Mouse (Mus musculus) neural tube, embryonic 13.5 days (tissue): ENCODE data around the gene Dnaja2. TPM values are rescaled to one million over a fixed set of nuclear protein-coding genes. Genes with fewer than 3 reads are reported as not detected.

Experiments
- ATAC-seq: fragments of 200-750 bp; cut with Nextera tagmentation; 2 replicates; pipeline ENCODE4 v1.8.0; 2017; ENCODE audit warnings: low read depth, mild to moderate bottlenecking, moderate TSS enrichment, moderate library complexity
- H3K27ac ChIP-seq: fragments of 300-500 bp; sonication (generic); replicated peaks from 2 replicates; pipeline ENCODE4 v1.5.1; 2015; ENCODE audit warnings: moderate library complexity, mild to moderate bottlenecking, inconsistent platforms
- H3K27me3 ChIP-seq: fragments of 300-500 bp; sonication (generic); 2 replicates; pipeline ENCODE4 v1.6.1; 2015; ENCODE audit warnings: mild to moderate bottlenecking, inconsistent platforms
- H3K36me3 ChIP-seq: fragments of 300-500 bp; sonication (generic); 2 replicates; pipeline ENCODE4 v1.6.1; 2015; ENCODE audit warnings: mild to moderate bottlenecking, inconsistent platforms
- H3K4me1 ChIP-seq: fragments of 300-500 bp; sonication (generic); replicated peaks from 2 replicates; pipeline ENCODE4 v1.6.1; 2015; ENCODE audit warnings: inconsistent platforms
- H3K4me2 ChIP-seq: fragments of 300-500 bp; sonication (generic); 2 replicates; pipeline ENCODE4 v1.6.1; 2015; ENCODE audit warnings: inconsistent platforms, mild to moderate bottlenecking, moderate library complexity
- H3K4me3 ChIP-seq: fragments of 300-500 bp; sonication (generic); 2 replicates; pipeline ENCODE4 v1.5.1; 2015; ENCODE audit warnings: mild to moderate bottlenecking, inconsistent platforms
- H3K9ac ChIP-seq: fragments of 300-500 bp; sonication (generic); 2 replicates; pipeline ENCODE4 v1.6.1; 2015; ENCODE audit warnings: moderate library complexity, mild to moderate bottlenecking, inconsistent platforms
- H3K9me3 ChIP-seq: fragments of 300-500 bp; sonication (generic); 2 replicates; pipeline ENCODE4 v1.6.1; 2016; ENCODE audit warnings: inconsistent platforms
- WGBS: fragments of 180-500 bp; shearing (Covaris S2); methylation state at CpG from one replicate; pipeline ENCODE4 v1.1.7; 2015; 5-methylcytosine and 5-hydroxymethylcytosine counted together
- polyA plus RNA-seq: library from polyadenylated mRNA; unstranded; fragments of >200 nt; fragmentation: Nextera tagmentation; extraction: Ambion mirVana; gene quantifications from 2 replicates; pipeline ENCODE4 v1.2.1, GENCODE M21; 2015

Gene Dnaja2
- polyA plus RNA-seq, 1 experiment from 2014 or later: 190 TPM

DNA sequence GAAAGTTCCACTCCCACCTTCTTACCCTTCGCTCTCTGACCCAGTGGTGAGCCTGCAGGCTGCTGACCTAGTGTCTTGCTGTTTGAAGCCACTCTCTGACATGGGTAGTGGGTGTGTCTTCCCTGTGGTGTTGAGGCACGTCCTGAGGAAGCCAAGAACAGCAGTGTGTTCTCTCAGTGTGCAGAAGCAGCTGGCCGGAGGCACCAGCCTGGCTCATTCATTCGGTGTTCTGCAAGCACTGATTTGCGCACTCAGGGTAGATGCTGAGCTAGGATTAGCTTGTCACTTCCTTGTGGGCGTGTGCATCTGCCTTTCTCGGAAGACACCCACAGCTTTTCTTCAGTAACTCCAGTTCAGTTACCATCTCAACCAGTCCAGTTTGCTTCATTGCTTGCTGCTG lies 39.8 kb downstream of the Dnaja2 start:
- H3K9ac ChIP-seq: no peak overlapping the region
- no peak overlapping the region for H3K27ac ChIP-seq
- peaks cover 97% of the 10 kb centered on the region for H3K36me3 ChIP-seq
- no peaks in the 10 kb centered on the region for H3K27me3 ChIP-seq
- H3K9me3 ChIP-seq: no peaks in the 10 kb centered on the region
- WGBS: 75% methylated on average over 7 of the region's 7 CpGs
- no peak overlapping the region for H3K4me3 ChIP-seq
- no peak for ATAC-seq
- 0 out of 2 replicates have a peak, but pooled peaks cover 5% of the 10 kb centered on the region for H3K4me1 ChIP-seq
- H3K4me2 ChIP-seq: no peak overlapping the region

DNA sequence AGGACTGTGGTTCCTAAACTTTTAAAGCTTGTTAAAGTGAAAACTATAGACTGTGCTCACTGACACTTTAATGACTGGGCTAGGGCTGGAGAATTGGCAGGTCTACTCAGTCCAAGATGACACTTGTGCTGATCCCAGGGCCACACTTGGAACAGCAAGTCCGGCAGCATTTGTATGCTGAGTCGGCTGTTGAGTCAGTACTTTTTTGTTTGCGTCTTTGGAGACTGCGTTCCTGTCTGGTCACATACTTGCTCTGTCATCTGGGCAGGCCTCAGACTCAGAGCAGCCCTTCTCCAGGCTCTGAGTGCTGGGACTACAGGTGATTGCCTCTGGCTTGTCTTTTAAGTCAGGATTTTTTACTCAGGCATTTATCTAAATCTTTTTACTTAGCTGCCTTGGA lies 41.9 kb downstream of the Dnaja2 start:
- H3K4me1 ChIP-seq: 0 out of 2 replicates have a peak, but pooled peaks cover 5% of the 10 kb centered on the region
- 80% methylated on average over 4 of the region's 4 CpGs for WGBS

DNA sequence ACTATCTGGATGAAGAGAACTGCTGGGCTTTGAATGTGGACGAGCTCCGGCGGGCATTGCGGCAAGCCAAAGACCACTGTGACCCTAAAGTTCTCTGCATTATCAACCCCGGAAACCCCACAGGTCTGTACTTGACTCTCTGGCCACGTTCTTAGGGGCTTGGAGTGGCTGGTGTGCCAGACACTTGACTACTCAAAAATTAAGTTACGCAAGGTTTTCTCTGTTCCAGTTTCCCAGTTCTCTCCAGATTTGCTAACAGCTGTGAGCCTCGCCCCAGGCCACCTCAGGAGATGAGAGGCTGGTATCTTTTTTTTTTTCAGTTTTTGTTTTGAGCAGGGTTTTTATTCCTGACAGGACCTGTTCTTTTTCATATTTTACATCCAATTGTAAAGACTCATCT lies 42.9 kb downstream of the Dnaja2 start:
- WGBS: 91% methylated on average over 8 of the region's 8 CpGs

More for the DNA sequence above, 41.9 kb downstream of the Dnaja2 start:
- Histone ChIP-seq H3K27ac (peak overlapping the region; percentile 30; the same call in 1 of the 2 replicates), H3K9me3 (no peaks in the 10 kb centered on the region), H3K9ac (no peak overlapping the region), H3K4me3 (no peak overlapping the region), H3K36me3 (peaks cover 99% of the 10 kb centered on the region), H3K4me2 (no peak overlapping the region), H3K27me3 (no peaks in the 10 kb centered on the region)
- no peak for ATAC-seq

DNA sequence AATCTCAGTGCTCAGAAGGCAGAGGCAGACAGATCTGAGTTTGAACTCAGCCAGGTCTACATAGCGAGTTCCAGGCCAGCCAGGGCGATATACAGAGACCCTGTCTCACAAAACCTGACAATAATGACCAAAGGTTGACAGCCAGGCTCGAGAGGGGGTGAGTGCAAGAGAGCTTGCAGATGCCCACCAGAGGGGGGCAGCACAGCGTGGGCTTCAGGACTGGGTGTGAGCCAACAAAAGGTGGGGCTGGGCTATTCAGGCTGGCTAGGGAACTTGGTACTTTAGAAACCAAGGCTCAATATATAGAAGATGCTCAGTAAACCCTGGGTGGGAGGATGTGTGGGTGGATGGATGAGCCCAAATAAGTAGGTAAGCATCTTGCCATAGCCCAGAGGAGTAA lies 46.5 kb downstream of the Dnaja2 start:
- H3K4me1 ChIP-seq: 0 out of 2 replicates have a peak, but pooled peaks cover 4% of the 10 kb centered on the region
- WGBS: 86% methylated on average over 4 of the region's 4 CpGs
- no peaks in the 10 kb centered on the region for H3K9me3 ChIP-seq
- no peak overlapping the region for H3K27ac ChIP-seq
- ATAC-seq: no peak
- no peak overlapping the region for H3K4me2 ChIP-seq
- H3K9ac ChIP-seq: no peak overlapping the region
- no peaks in the 10 kb centered on the region for H3K27me3 ChIP-seq
- no peak overlapping the region for H3K4me3 ChIP-seq
- peaks cover 98% of the 10 kb centered on the region for H3K36me3 ChIP-seq

More for the DNA sequence above, 42.9 kb downstream of the Dnaja2 start:
- no peak overlapping the region for H3K4me2 ChIP-seq
- no peak overlapping the region for H3K9ac ChIP-seq
- ATAC-seq: no peak
- no peak overlapping the region for H3K4me3 ChIP-seq
- 0 out of 2 replicates have a peak, but pooled peaks cover 5% of the 10 kb centered on the region for H3K4me1 ChIP-seq
- H3K36me3 ChIP-seq: peaks cover 98% of the 10 kb centered on the region
- H3K27me3 ChIP-seq: no peaks in the 10 kb centered on the region
- H3K27ac ChIP-seq: peak overlapping the region; percentile 20; the same call in 1 of the 2 replicates
- no peaks in the 10 kb centered on the region for H3K9me3 ChIP-seq

DNA sequence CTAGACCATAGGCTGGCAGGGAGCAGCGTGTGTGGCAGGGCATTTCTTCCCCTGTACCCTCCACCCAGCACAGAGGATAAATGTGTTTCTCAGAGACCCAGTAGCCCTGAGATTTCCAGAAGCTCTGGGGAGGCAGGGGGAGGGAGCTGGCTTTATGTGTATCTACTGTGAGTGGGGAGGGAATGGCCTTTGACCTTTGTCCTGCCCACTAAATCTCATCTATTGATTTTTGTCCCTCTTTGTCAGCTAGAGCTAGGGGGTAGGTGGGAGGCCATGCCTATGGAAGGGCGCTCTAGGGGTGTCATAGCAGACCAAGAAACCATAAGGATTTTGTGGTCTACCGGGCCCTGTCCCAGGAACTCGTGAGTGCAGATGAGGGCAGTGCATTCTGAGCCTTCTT lies 48.5 kb downstream of the Dnaja2 start:
- Histone ChIP-seq H3K9me3 (no peaks in the 10 kb centered on the region), H3K27me3 (no peaks in the 10 kb centered on the region), H3K4me1 (peaks cover 12% of the 10 kb centered on the region), H3K4me3 (no peak overlapping the region), H3K27ac (no peak overlapping the region), H3K9ac (no peak overlapping the region), H3K4me2 (no peak overlapping the region), H3K36me3 (peaks cover 88% of the 10 kb centered on the region)
- no peak for ATAC-seq
- WGBS: 74% methylated on average over 4 of the region's 4 CpGs

DNA sequence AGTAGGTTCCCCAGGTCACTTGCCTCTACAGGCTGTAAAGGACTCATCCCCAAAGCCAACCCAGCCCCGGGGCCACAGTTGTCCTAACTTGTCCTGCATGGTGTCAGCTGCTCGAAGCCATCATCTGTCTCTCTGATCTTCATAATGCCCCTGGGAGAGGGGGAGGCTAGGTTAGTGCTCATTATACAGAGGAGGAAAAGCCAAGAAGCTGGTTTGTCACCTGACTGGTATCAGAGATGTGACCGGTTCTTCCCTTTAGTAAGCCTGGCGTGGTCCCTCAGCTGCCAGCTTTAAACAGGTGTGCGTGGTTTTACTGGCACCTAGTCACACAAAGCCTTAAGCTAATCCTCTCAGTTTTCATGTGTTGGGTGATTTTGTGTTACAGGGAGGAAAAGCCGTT lies 50.4 kb downstream of the Dnaja2 start:
- no peak for ATAC-seq
- Histone ChIP-seq H3K4me2 (no peak overlapping the region), H3K4me3 (no peak overlapping the region), H3K27ac (no peak overlapping the region), H3K36me3 (peaks cover 68% of the 10 kb centered on the region), H3K4me1 (peaks cover 30% of the 10 kb centered on the region), H3K27me3 (no peaks in the 10 kb centered on the region), H3K9me3 (no peaks in the 10 kb centered on the region), H3K9ac (no peak overlapping the region)
- WGBS: 93% methylated on average over 6 of the region's 6 CpGs

DNA sequence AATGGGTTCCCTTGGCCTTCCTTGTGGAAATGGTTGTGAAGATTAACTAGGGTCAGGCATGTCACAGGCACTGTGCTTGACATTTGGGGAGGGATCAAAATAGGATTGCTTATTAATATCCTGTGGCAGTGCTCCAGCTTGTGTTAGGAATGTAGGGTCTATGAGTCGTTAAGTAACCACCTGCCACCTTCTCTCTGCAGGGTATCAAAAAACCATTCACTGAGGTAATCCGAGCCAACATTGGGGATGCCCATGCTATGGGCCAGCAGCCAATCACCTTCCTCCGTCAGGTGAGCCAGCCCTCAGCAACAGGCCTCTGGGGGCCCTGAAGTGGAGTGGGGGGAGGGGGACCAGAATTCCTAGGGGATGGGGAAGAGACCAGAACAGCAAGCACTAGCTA lies 52.1 kb downstream of the Dnaja2 start:
- Histone ChIP-seq H3K9me3 (no peaks in the 10 kb centered on the region), H3K9ac (no peak overlapping the region), H3K4me2 (no peak overlapping the region), H3K4me1 (peaks cover 41% of the 10 kb centered on the region), H3K4me3 (no peak overlapping the region), H3K27me3 (no peaks in the 10 kb centered on the region), H3K36me3 (peaks cover 52% of the 10 kb centered on the region), H3K27ac (no peak overlapping the region)
- WGBS: 69% methylated on average over 3 of the region's 3 CpGs
- ATAC-seq: no peak

DNA sequence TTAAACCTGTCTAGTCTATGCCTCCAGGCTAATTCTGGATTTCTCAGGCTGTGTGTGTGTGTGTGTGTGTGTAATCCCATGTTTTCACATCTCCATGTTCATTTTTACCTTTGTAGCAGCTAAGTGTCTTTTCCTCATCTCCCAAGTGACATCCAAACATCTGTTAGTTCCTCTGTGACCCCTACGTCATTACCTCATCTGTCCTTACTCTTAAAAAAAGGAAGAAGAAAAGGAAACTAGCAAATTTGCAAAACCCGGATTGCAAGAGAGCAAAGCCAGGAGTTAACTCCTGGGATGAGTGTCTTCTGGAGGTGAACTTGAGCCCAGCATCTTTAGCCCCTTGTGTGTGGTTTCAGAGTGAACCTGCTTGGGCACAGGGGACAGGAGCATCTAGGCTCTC lies 52.8 kb downstream of the Dnaja2 start:
- WGBS: 75% methylated on average over 2 of the region's 2 CpGs
- ATAC-seq: no peak
- peak overlapping the region; percentile 89 for H3K27ac ChIP-seq
- H3K27me3 ChIP-seq: no peaks in the 10 kb centered on the region
- H3K4me2 ChIP-seq: no peak overlapping the region
- H3K4me3 ChIP-seq: no peak overlapping the region
- no peak overlapping the region; the same call in 1 of the 2 replicates for H3K9ac ChIP-seq
- peaks cover 45% of the 10 kb centered on the region for H3K36me3 ChIP-seq
- peaks cover 41% of the 10 kb centered on the region for H3K4me1 ChIP-seq
- H3K9me3 ChIP-seq: no peaks in the 10 kb centered on the region

DNA sequence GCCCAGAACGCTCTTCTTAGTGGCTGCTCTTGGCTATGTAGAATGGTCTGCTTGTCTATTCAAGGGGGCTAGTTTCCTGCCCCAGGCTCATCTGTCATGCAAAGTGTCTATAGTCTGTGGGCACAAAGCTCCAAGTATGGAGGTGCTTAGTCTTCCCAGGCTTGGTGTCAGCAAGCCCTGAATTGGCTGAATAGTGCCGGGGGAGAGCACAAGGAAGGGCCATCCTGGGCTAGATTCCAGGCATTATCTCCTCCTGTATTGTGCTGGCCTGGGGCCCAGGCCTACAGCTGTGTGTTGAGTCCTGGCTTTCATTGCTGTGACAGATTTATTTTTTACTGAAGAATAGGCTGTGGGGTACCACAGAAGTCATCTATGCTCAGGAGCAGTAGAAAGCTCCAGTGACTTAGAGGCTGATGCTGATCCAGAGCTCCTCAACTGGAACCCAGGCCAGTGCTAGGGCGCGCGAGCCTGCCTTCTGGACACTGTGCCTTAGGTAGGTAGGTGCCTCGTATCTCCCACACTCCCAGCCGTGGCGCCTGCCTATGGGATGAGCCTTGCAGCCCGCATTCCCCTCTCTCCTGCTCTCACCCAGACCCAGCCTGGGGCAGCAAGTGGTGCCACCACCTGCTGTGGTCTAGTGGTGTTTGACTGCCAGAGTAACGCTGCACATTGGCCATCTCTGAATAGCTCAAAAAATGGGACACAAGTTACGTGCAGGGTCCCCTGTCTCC lies 54.0 kb downstream of the Dnaja2 start:
- H3K9ac ChIP-seq: no peak overlapping the region

DNA sequence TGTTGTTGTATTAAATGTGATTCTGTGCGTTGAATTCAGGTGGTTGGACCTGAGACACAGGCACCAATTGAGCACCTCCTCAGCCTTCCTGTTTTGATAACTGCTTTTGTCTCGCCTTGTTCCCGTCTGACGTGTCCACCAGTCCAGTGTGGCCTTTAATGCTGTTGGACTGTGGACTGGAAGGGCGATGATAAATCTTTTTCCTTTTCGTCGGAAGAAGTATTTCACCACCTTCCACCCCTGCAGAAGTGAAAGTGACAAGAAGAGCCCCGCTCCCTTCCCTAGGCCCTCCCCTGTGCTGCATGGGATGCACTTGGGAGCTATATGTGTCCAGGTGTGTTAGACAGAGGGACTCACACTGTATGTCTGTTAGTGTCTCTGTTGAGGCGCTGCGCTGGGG lies 54.7 kb downstream of the Dnaja2 start:
- Histone ChIP-seq H3K4me2 (0 out of 2 replicates have a peak overlapping the region, but pooled peaks have one; percentile 7), H3K9ac (peak overlapping the region; percentile 26; the same call in 1 of the 2 replicates), H3K9me3 (no peaks in the 10 kb centered on the region), H3K4me3 (no peak overlapping the region), H3K36me3 (peaks cover 34% of the 10 kb centered on the region), H3K27me3 (no peaks in the 10 kb centered on the region), H3K27ac (peak overlapping the region; percentile 89), H3K4me1 (peaks cover 47% of the 10 kb centered on the region)
- 81% methylated on average over 10 of the region's 10 CpGs for whole genome bisulfite sequencing
- no peak for ATAC-seq

More for the DNA sequence above, 54.0 kb downstream of the Dnaja2 start:
- H3K27ac ChIP-seq: peak overlapping the region; percentile 89
- 0 out of 2 replicates have a peak overlapping the region, but pooled peaks have one; percentile 7 for H3K4me2 ChIP-seq
- peaks cover 41% of the 10 kb centered on the region for H3K4me1 ChIP-seq
- peaks cover 41% of the 10 kb centered on the region for H3K36me3 ChIP-seq
- no peaks in the 10 kb centered on the region for H3K9me3 ChIP-seq
- ATAC-seq: peak; percentile 92
- H3K27me3 ChIP-seq: no peaks in the 10 kb centered on the region
- 47% methylated on average over 11 of the region's 11 CpGs for WGBS
- H3K4me3 ChIP-seq: no peak overlapping the region

DNA sequence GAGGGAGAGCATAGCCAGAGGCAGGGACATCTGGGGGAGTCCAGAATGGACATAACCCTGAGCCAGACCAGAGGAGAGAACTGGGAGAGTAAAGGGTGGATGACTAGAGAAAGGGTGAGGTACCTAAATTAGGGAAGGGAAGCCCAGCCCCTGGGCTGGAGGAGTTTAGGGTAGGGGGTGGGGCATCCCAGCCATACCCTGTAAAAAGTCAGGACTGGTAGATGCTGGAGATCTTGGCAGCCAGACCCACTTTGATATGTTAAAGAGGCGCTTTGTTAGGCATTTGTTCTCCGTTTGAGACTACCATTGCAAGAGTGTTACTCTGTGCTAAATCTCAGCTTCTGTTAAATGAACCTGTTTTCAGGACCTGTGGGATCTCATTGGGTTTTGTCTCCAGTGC lies 56.6 kb downstream of the Dnaja2 start:
- no peak for ATAC-seq
- H3K36me3 ChIP-seq: peaks cover 18% of the 10 kb centered on the region; the same call in 1 of the 2 replicates
- peaks cover 65% of the 10 kb centered on the region for H3K4me1 ChIP-seq
- no peaks in the 10 kb centered on the region for H3K27me3 ChIP-seq
- H3K27ac ChIP-seq: peak overlapping the region; percentile 72
- WGBS: 10% methylated on average over 2 of the region's 2 CpGs
- no peak overlapping the region for H3K9ac ChIP-seq
- H3K9me3 ChIP-seq: no peaks in the 10 kb centered on the region
- H3K4me2 ChIP-seq: no peak overlapping the region
- no peak overlapping the region for H3K4me3 ChIP-seq

DNA sequence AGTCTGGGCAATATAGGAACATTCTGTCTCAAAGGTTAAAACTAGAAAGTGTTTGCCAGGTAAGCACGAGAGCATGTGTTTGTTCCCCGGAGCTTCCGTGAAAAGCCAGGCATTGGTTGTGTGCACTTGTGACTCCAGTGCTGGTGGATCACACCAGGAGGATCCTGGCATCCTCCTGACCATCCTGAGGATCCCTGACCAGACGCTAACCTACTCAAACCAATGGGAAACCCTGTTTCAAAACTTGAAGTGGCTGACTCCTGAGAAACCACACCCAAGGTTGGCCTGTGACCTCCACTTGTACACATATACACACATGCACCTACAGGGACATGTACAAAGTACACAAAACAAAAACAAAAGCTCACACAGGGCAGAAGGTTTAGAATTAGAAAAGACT lies 58.4 kb downstream of the Dnaja2 start:
- Histone ChIP-seq H3K4me2 (no peak overlapping the region), H3K9me3 (no peaks in the 10 kb centered on the region), H3K4me1 (peaks cover 61% of the 10 kb centered on the region), H3K4me3 (no peak overlapping the region), H3K9ac (no peak overlapping the region), H3K36me3 (peaks cover 11% of the 10 kb centered on the region; the same call in 1 of the 2 replicates), H3K27me3 (no peaks in the 10 kb centered on the region), H3K27ac (no peak overlapping the region)
- no peak for ATAC-seq
- whole genome bisulfite sequencing: 93% methylated on average over 4 of the region's 4 CpGs
